Mouse (Mus musculus): ENCODE measurements at regions not wholly inside any gene's neighbourhood (a gene's known extent, or its start where the extent isn't known, plus 50 kb on each side); places are given as distances from the start of the nearest gene placed in this dataset.
"Not testable (repeated sequence)": the region's sequence is repeated elsewhere in the genome, so short reads cannot be mapped to it uniquely, and the experiment has no call there.

DNA sequence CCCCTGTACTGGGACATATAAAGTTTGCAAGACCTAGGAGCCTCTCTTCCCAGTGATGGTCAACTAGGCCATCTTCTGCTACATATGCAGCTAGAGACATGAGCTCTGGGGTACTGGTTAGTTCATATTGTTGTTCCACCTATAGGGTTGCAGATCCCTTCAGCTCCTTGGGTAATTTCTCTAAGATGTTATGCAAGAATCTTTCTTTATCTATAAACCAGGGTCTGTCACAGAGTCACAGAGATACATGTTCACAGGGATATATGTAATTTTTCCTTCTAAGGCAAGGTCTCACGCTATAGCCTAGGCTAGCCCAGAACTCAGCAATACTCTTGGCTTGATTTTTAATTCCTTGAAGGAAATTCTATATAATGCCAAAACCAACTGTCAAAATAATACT, 56.9 kb downstream of the Zfp36l1 start:
- H3K4me3 ChIP-seq (ENCODE audit: insufficient read depth in 1 of 2, low read depth in 1 of 2, low read length in 2 of 2, poor library complexity in 1 of 2, severe bottlenecking in 1 of 2); H3K9ac ChIP-seq (ENCODE audit: insufficient read depth, low read depth, low read length, poor library complexity, severe bottlenecking); H3K4me1 ChIP-seq (ENCODE audit: control insufficient read depth in 2 of 2, insufficient read depth in 2 of 2, low read length in 2 of 2, poor library complexity in 1 of 2); H3K36me3 ChIP-seq (ENCODE audit: control insufficient read depth, insufficient read depth, low read length, poor library complexity, severe bottlenecking); DNase-seq (ENCODE audit: low read depth, low spot score); H3K27ac ChIP-seq (ENCODE audit: insufficient read depth, low read depth, low read length, poor library complexity, severe bottlenecking); H3K9me3 ChIP-seq (ENCODE audit: control insufficient read depth, insufficient read depth, low read depth, low read length); in situ Hi-C loops (cut with MboI; ENCODE audit: low sequenced_read_pairs in 2 of 2, unreplicated experiment in 2 of 2): not testable (repeated sequence)

- in situ Hi-C loops (cut with MboI; ENCODE audit: low sequenced_read_pairs in 2 of 2, unreplicated experiment in 2 of 2), result no loop called here
- Histone ChIP-seq H3K9me3 (ENCODE audit: control insufficient read depth, insufficient read depth, low read depth, low read length) (no peaks in the 10 kb centered on the region), H3K4me1 (ENCODE audit: control insufficient read depth in 2 of 2, insufficient read depth in 2 of 2, low read length in 2 of 2, poor library complexity in 1 of 2) (peaks cover 3 to 6% of the 10 kb centered on the region in 2 experiments; a peak in 3 of 4 replicates), H3K36me3 (ENCODE audit: control insufficient read depth, insufficient read depth, low read length, poor library complexity, severe bottlenecking) (no peaks in the 10 kb centered on the region), H3K4me3 (ENCODE audit: insufficient read depth in 1 of 2, low read depth in 1 of 2, low read length in 2 of 2, poor library complexity in 1 of 2, severe bottlenecking in 1 of 2) (no peak overlapping the region), H3K9ac (ENCODE audit: insufficient read depth, low read depth, low read length, poor library complexity, severe bottlenecking) (no peak overlapping the region), H3K27ac (ENCODE audit: insufficient read depth, low read depth, low read length, poor library complexity, severe bottlenecking) (no peak overlapping the region)
- TF ChIP-seq MAFK (IDR thresholded peaks at IDR 0.05; ENCODE audit: insufficient read depth, low read depth, low read length) (no peak), ZC3H11A (IDR thresholded peaks at IDR 0.05; ENCODE audit: borderline replicate concordance, low read depth, low read length) (no peak), ZNF384 (IDR thresholded peaks at IDR 0.05; ENCODE audit: low read depth, low read length) (no peak), HCFC1 (IDR thresholded peaks at IDR 0.05; ENCODE audit: borderline replicate concordance, insufficient read depth, low read length) (no peak)
- DNase-seq (ENCODE audit: low read depth, low spot score), result no peak
Observed at GRCm38 (mm10) chr12:80055394-80055793, 57.4 kb downstream of the Zfp36l1 start.

- Histone ChIP-seq H3K4me1 (ENCODE audit: control insufficient read depth in 2 of 2, insufficient read depth in 2 of 2, low read length in 2 of 2, poor library complexity in 1 of 2) (peaks cover 0 to under 1% of the 10 kb centered on the region in 2 experiments; a peak in 1 of 4 replicates), H3K4me3 (ENCODE audit: insufficient read depth in 1 of 2, low read depth in 1 of 2, low read length in 2 of 2, poor library complexity in 1 of 2, severe bottlenecking in 1 of 2) (no peak overlapping the region), H3K36me3 (ENCODE audit: control insufficient read depth, insufficient read depth, low read length, poor library complexity, severe bottlenecking) (no peaks in the 10 kb centered on the region), H3K27ac (ENCODE audit: insufficient read depth, low read depth, low read length, poor library complexity, severe bottlenecking) (no peak overlapping the region), H3K9me3 (ENCODE audit: control insufficient read depth, insufficient read depth, low read depth, low read length) (no peaks in the 10 kb centered on the region), H3K9ac (ENCODE audit: insufficient read depth, low read depth, low read length, poor library complexity, severe bottlenecking) (no peak overlapping the region)
- in situ Hi-C loops (cut with MboI; ENCODE audit: low sequenced_read_pairs in 2 of 2, unreplicated experiment in 2 of 2), result no loop called here
- no peak for TF ChIP-seq HCFC1 (IDR thresholded peaks at IDR 0.05; ENCODE audit: borderline replicate concordance, insufficient read depth, low read length)
- no peak for TF ChIP-seq CHD2 (IDR thresholded peaks at IDR 0.05; ENCODE audit: low read depth, low read length)
- no peak for TF ChIP-seq MAFK (IDR thresholded peaks at IDR 0.05; ENCODE audit: insufficient read depth, low read depth, low read length)
- no peak for TF ChIP-seq ZNF384 (IDR thresholded peaks at IDR 0.05; ENCODE audit: low read depth, low read length)
- TF ChIP-seq ZC3H11A (IDR thresholded peaks at IDR 0.05; ENCODE audit: borderline replicate concordance, low read depth, low read length), result no peak
- DNase-seq (ENCODE audit: low read depth, low spot score), result no peak
Observed at GRCm38 (mm10) chr12:80054655-80055037, 58.2 kb downstream of the Zfp36l1 start.

DNA sequence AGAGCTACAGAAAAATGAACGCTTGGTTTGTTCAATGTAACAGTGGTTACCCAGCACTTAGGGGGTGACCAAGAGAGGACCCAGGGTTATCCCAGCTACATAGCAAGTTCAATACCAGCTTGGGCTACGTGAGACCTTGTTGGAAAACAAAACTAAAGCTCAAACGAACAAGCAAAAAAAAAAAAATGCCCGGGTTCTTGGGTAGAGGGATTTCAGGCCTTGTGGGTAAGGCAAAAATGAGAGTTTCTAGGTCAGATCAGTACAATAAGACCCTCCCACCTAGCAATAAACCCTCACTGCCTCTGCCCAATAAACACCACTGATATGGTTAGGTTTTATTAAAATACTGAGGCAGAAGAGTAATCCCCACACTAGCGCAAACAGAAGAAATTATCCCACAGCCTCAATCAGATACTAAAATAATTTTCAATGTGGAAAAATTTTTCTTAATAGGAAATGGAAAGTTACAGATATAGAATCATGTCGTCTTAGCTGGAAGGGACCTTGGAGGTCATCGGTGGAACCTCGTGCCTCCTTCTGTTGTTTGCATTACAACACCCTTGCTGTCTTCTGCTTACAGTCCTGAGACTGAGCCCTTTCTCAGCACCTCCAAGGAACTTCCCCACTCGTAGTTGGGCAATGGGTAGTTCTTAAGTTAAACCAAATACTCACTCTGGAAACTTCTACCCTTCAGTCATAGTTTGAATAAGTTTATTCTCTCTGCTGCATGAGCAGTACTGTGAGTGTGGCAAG, 58.7 kb downstream of the Zfp36l1 start:
- H3K36me3 ChIP-seq (ENCODE audit: control insufficient read depth, insufficient read depth, low read length, poor library complexity, severe bottlenecking), result no peaks in the 10 kb centered on the region
- H3K27ac ChIP-seq (ENCODE audit: insufficient read depth, low read depth, low read length, poor library complexity, severe bottlenecking), result no peak overlapping the region
- H3K9me3 ChIP-seq (ENCODE audit: control insufficient read depth, insufficient read depth, low read depth, low read length), result no peaks in the 10 kb centered on the region
- DNase-seq (ENCODE audit: low read depth, low spot score), result no peak
- H3K9ac ChIP-seq (ENCODE audit: insufficient read depth, low read depth, low read length, poor library complexity, severe bottlenecking), result no peak overlapping the region
- in situ Hi-C loops (cut with MboI; ENCODE audit: low sequenced_read_pairs in 2 of 2, unreplicated experiment in 2 of 2), result no loop called here
- H3K4me3 ChIP-seq (ENCODE audit: insufficient read depth in 1 of 2, low read depth in 1 of 2, low read length in 2 of 2, poor library complexity in 1 of 2, severe bottlenecking in 1 of 2), result no peak overlapping the region
- H3K4me1 ChIP-seq (ENCODE audit: control insufficient read depth in 2 of 2, insufficient read depth in 2 of 2, low read length in 2 of 2, poor library complexity in 1 of 2), result no peaks in the 10 kb centered on the region
- TF ChIP-seq CHD2 (IDR thresholded peaks at IDR 0.05; ENCODE audit: low read depth, low read length) (no peak), MAFK (IDR thresholded peaks at IDR 0.05; ENCODE audit: insufficient read depth, low read depth, low read length) (no peak), ZC3H11A (IDR thresholded peaks at IDR 0.05; ENCODE audit: borderline replicate concordance, low read depth, low read length) (no peak), HCFC1 (IDR thresholded peaks at IDR 0.05; ENCODE audit: borderline replicate concordance, insufficient read depth, low read length) (no peak), ZNF384 (IDR thresholded peaks at IDR 0.05; ENCODE audit: low read depth, low read length) (no peak)

Measured in ES-E14 (cell line).